Mouse (Mus musculus) spleen, adult 2 months (tissue): ENCODE results near the gene Tmem186.

ENCODE experiments used
- CTCF ChIP-seq: fragments of 200-500 bp; IDR thresholded peaks from 2 replicates; pipeline ENCODE4 v1.5.1; 2011; ENCODE audit warnings: mild to moderate bottlenecking, inconsistent platforms; ENCODE audit not compliant: insufficient read depth, insufficient read length, insufficient replicate concordance; ENCODE audit errors: extremely low read depth
- POLR2A ChIP-seq: fragments of 200-500 bp; IDR thresholded peaks from 2 replicates; pipeline ENCODE4 v1.6.1; 2011; ENCODE audit warnings: low read depth, low read length, inconsistent platforms

GRCm38 (mm10) chr16:8658349-8658748, 20.8 kb upstream of the Tmem186 start:
- no peak for TF ChIP-seq POLR2A
- TF ChIP-seq CTCF, result no peak
